ENCODE assay signal across 27 mouse cellular contexts in the genomic region with DNA sequence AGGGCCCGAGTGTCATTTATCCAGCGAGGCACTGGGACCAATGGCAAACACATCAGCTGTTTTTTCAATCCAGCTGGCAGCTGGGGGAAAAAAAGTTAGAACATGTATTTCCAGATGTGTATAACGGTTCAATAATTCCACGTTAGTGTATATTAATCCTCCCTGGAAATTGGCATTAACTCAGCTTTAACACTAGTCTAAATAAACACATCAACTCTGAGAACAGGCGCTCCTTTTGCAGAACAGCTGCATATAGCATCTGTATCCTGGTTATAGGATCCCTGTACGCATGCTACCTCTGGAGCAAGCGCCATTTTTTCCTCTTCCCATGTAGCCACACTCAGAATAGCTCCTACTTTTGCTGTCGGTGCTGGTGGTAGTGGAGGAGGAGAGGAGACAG.
DNase-seq lines count a peak whose midpoint lies in the region; ATAC-seq lines count a peak whose summit lies in the region.
"Had no signal": no experiment of that assay in that cellular context is flagged by ENCODE, and none has a peak within 500 bp of the region (broad histone marks: within the 10 kb centered on the region; RNA-seq: fewer than 3 reads in every experiment).

No protein-coding gene starts in this region.

- no peaks in the 10 kb centered on the region for H3K4me1 ChIP-seq in embryonic facial prominence, embryonic 14.5 days (ENCODE audit: control insufficient read depth, insufficient read depth, low read length)
- H3K4me1 ChIP-seq in embryonic facial prominence, embryonic 10.5 days = no peaks in the 10 kb centered on the region
- H3K4me1 ChIP-seq in limb, embryonic 12.5 days (replicated peaks) = peaks cover 9% of the 10 kb centered on the region; the same call in 1 of the 2 replicates
- H3K4me1 ChIP-seq in limb, embryonic 10.5 days = peaks cover 11% of the 10 kb centered on the region
- peaks cover 2% of the 10 kb centered on the region; the same call in 1 of the 2 replicates for H3K4me1 ChIP-seq in brown adipose tissue, adult 24 weeks (ENCODE audit: control insufficient read depth, insufficient read depth, insufficient read length, low read length)
- peaks cover 22% of the 10 kb centered on the region for H3K4me1 ChIP-seq in limb, embryonic 13.5 days
- H3K4me1 ChIP-seq: embryonic facial prominence, embryonic 12.5 days; embryonic facial prominence, embryonic 15.5 days; forebrain, embryonic 10.5 days had no signal

- peak; percentile 69 for DNase-seq in embryonic facial prominence, embryonic 14.5 days (ENCODE audit: low spot score)
- DNase-seq in embryonic facial prominence, embryonic 10.5 days (ENCODE audit: low spot score) = no peak
- no peak for DNase-seq in limb, embryonic 10.5 days (ENCODE audit: low spot score)
- DNase-seq in kidney, adult 11 months = no peak
- DNase-seq in heart, adult 8-10 months (ENCODE audit: low spot score) = no peak
- DNase-seq: B cell, adult 2 months; cerebellum, adult 11 months; cerebellum, adult 18-20 months; cerebellum, adult 8-10 months; cerebellum, adult 9-11 months; cerebellum, postnatal 14 days; cerebellum, postnatal 36 days; embryo, embryonic 11 days had no signal

- WGBS in embryonic facial prominence, embryonic 14.5 days = 50% methylated on average over 8 of the region's 8 CpGs
- 75% methylated on average over 8 of the region's 8 CpGs for WGBS in embryonic facial prominence, embryonic 10.5 days
- WGBS in limb, embryonic 12.5 days = 50% methylated on average over 8 of the region's 8 CpGs
- WGBS in limb, embryonic 10.5 days = 84% methylated on average over 8 of the region's 8 CpGs
- 44% methylated on average over 8 of the region's 8 CpGs for WGBS in limb, embryonic 13.5 days

- no peaks in the 10 kb centered on the region for H3K36me3 ChIP-seq in embryonic facial prominence, embryonic 14.5 days (ENCODE audit: control insufficient read depth, insufficient read depth, low read length)
- no peaks in the 10 kb centered on the region for H3K36me3 ChIP-seq in embryonic facial prominence, embryonic 10.5 days (replicated peaks)
- H3K36me3 ChIP-seq in limb, embryonic 12.5 days = no peaks in the 10 kb centered on the region
- no peaks in the 10 kb centered on the region for H3K36me3 ChIP-seq in limb, embryonic 10.5 days
- no peaks in the 10 kb centered on the region for H3K36me3 ChIP-seq in limb, embryonic 13.5 days
- H3K36me3 ChIP-seq: embryonic facial prominence, embryonic 12.5 days; embryonic facial prominence, embryonic 15.5 days; forebrain, embryonic 10.5 days; forebrain, embryonic 12.5 days; G1E had no signal

- H3K4me3 ChIP-seq in embryonic facial prominence, embryonic 14.5 days (ENCODE audit: low read depth, low read length) = no peak overlapping the region
- H3K4me3 ChIP-seq in embryonic facial prominence, embryonic 10.5 days = no peak overlapping the region
- no peak overlapping the region for H3K4me3 ChIP-seq in limb, embryonic 12.5 days (replicated peaks)
- no peak overlapping the region for H3K4me3 ChIP-seq in limb, embryonic 10.5 days
- no peak overlapping the region for H3K4me3 ChIP-seq in brown adipose tissue, adult 24 weeks (ENCODE audit: insufficient read depth, low read depth, low read length)
- H3K4me3 ChIP-seq in limb, embryonic 13.5 days = no peak overlapping the region
- H3K4me3 ChIP-seq: embryonic facial prominence, embryonic 12.5 days; embryonic facial prominence, embryonic 15.5 days; erythroblast, embryonic 14.5 days; forebrain, embryonic 10.5 days; forebrain, embryonic 12.5 days had no signal

- no peak overlapping the region for H3K9ac ChIP-seq in embryonic facial prominence, embryonic 14.5 days (ENCODE audit: low read depth, low read length)
- no peak overlapping the region for H3K9ac ChIP-seq in limb, embryonic 12.5 days (replicated peaks)
- H3K9ac ChIP-seq in limb, embryonic 13.5 days = no peak overlapping the region
- H3K9ac ChIP-seq: embryonic facial prominence, embryonic 12.5 days; embryonic facial prominence, embryonic 15.5 days; forebrain, embryonic 12.5 days had no signal

- H3K27me3 ChIP-seq in embryonic facial prominence, embryonic 14.5 days (replicated peaks; ENCODE audit: control insufficient read depth, insufficient read depth, low read length) = no peaks in the 10 kb centered on the region
- H3K27me3 ChIP-seq in embryonic facial prominence, embryonic 10.5 days (replicated peaks; ENCODE audit: low read depth, poor library complexity, severe bottlenecking) = no peaks in the 10 kb centered on the region
- no peaks in the 10 kb centered on the region for H3K27me3 ChIP-seq in limb, embryonic 12.5 days
- H3K27me3 ChIP-seq in limb, embryonic 10.5 days (ENCODE audit: low read depth, poor library complexity, severe bottlenecking) = no peaks in the 10 kb centered on the region
- no peaks in the 10 kb centered on the region for H3K27me3 ChIP-seq in limb, embryonic 13.5 days
- H3K27me3 ChIP-seq: embryonic facial prominence, embryonic 12.5 days; embryonic facial prominence, embryonic 15.5 days; forebrain, embryonic 12.5 days; Patski had no signal

- ATAC-seq in embryonic facial prominence, embryonic 14.5 days (ENCODE audit: low read depth) = peak; percentile 50; the same call in 1 of the 2 replicates
- ATAC-seq in limb, embryonic 12.5 days (ENCODE audit: insufficient number of reproducible peaks, insufficient read depth, low FRiP score, low TSS enrichment, low read depth) = 0 out of 2 replicates have a peak, but pooled peaks have one; percentile 47
- peak; percentile 79 for ATAC-seq in limb, embryonic 13.5 days (ENCODE audit: low FRiP score, low read depth)
- ATAC-seq: activated CD4-positive, CD25-positive, alpha-beta regulatory T cell, adult 4 months; CD4-positive, CD25-positive, alpha-beta regulatory T cell, adult 4 months; forebrain, embryonic 14.5 days; forebrain, embryonic 16.5 days; Patski had no signal

- H3K9me3 ChIP-seq in embryonic facial prominence, embryonic 14.5 days (ENCODE audit: control insufficient read depth, low read length) = no peaks in the 10 kb centered on the region
- H3K9me3 ChIP-seq in embryonic facial prominence, embryonic 10.5 days = no peaks in the 10 kb centered on the region
- H3K9me3 ChIP-seq in limb, embryonic 12.5 days = no peaks in the 10 kb centered on the region
- H3K9me3 ChIP-seq in limb, embryonic 10.5 days (replicated peaks) = no peaks in the 10 kb centered on the region
- no peaks in the 10 kb centered on the region for H3K9me3 ChIP-seq in limb, embryonic 13.5 days
- H3K9me3 ChIP-seq: embryonic facial prominence, embryonic 12.5 days; embryonic facial prominence, embryonic 15.5 days; forebrain, embryonic 10.5 days; forebrain, embryonic 12.5 days; G1E had no signal

- no peak overlapping the region for H3K27ac ChIP-seq in embryonic facial prominence, embryonic 14.5 days (replicated peaks; ENCODE audit: low read depth, low read length)
- no peak overlapping the region for H3K27ac ChIP-seq in embryonic facial prominence, embryonic 10.5 days (replicated peaks)
- no peak overlapping the region for H3K27ac ChIP-seq in limb, embryonic 12.5 days
- H3K27ac ChIP-seq in limb, embryonic 10.5 days = no peak overlapping the region
- peak overlapping the region; percentile 81 for H3K27ac ChIP-seq in brown adipose tissue, adult 24 weeks (replicated peaks; ENCODE audit: low read depth, low read length)
- no peak overlapping the region for H3K27ac ChIP-seq in limb, embryonic 13.5 days
- H3K27ac ChIP-seq: embryonic facial prominence, embryonic 12.5 days; embryonic facial prominence, embryonic 15.5 days; forebrain, embryonic 10.5 days had no signal

- no peak overlapping the region for H3K4me2 ChIP-seq in embryonic facial prominence, embryonic 14.5 days (ENCODE audit: low read depth, low read length)
- no peak overlapping the region for H3K4me2 ChIP-seq in limb, embryonic 12.5 days
- no peak overlapping the region for H3K4me2 ChIP-seq in limb, embryonic 13.5 days (replicated peaks)
- H3K4me2 ChIP-seq: embryonic facial prominence, embryonic 12.5 days; embryonic facial prominence, embryonic 15.5 days; forebrain, embryonic 12.5 days had no signal
